Mouse (Mus musculus): ENCODE measurements around the gene Cdca7l. TPM values are rescaled to one million over a fixed set of nuclear protein-coding genes. Genes with fewer than 3 reads are reported as not detected.

The Cdca7l gene
- total and polyA plus RNA-seq, 3 experiments: 0.10 to 0.23 (median 0.16) TPM

DNA sequence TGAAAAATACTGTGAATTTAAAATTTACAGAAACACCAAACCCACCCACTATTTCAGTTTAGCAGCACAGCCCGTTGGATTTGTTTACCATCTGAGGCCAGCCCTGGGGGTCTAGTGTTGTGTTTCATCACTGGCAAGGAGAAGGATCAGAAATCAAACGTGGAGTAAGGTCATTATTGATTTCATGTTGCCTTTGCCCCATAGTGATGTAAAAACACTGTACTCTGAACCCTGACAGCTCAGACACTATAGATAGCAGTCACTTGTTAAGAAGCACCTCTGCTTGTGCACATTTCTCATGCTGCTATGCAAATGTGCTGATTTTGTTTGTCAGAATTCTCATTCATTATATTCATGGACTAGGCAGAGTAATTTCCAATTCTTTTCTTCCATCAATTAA is 22.7 kb upstream of the Cdca7l start:
- DNase-seq: no peak
- no peaks in the 10 kb centered on the region for H3K36me3 ChIP-seq (ENCODE audit: control insufficient read depth, insufficient read depth, low read length)
- WGBS: 57% methylated on average over 2 of the region's 2 CpGs
- TF ChIP-seq POLR2A (IDR thresholded peaks at IDR 0.05; ENCODE audit: insufficient read depth, low read depth, low read length) (no peak), CTCF (IDR thresholded peaks at IDR 0.05) (no peak), EP300 (IDR thresholded peaks at IDR 0.05; ENCODE audit: insufficient read depth, low read depth, low read length) (no peak)
- H3K27me3 ChIP-seq (ENCODE audit: control insufficient read depth, insufficient read depth, low read length): no peaks in the 10 kb centered on the region
- no peak overlapping the region for H3K9ac ChIP-seq (ENCODE audit: low read depth, low read length)
- no peak overlapping the region for H3K4me3 ChIP-seq
- intact Hi-C loops (cut with DNase I): no loop called here
- no peaks in the 10 kb centered on the region for H3K79me2 ChIP-seq (replicated peaks; ENCODE audit: control insufficient read depth, insufficient read depth, low read length)
- H3K27ac ChIP-seq: no peak overlapping the region
- no peaks in the 10 kb centered on the region for H3K4me1 ChIP-seq (ENCODE audit: control insufficient read depth, insufficient read depth, low read length)

GRCm38 (mm10) chr12:117783426-117783825 is 20.7 kb upstream of the Cdca7l start:
- TF ChIP-seq CTCF (IDR thresholded peaks at IDR 0.05) (no peak), EP300 (IDR thresholded peaks at IDR 0.05; ENCODE audit: insufficient read depth, low read depth, low read length) (no peak), POLR2A (IDR thresholded peaks at IDR 0.05; ENCODE audit: insufficient read depth, low read depth, low read length) (no peak)
- Histone ChIP-seq H3K36me3 (ENCODE audit: control insufficient read depth, insufficient read depth, low read length) (no peaks in the 10 kb centered on the region), H3K4me1 (ENCODE audit: control insufficient read depth, insufficient read depth, low read length) (no peaks in the 10 kb centered on the region), H3K79me2 (replicated peaks; ENCODE audit: control insufficient read depth, insufficient read depth, low read length) (no peaks in the 10 kb centered on the region), H3K27ac (no peak overlapping the region), H3K27me3 (ENCODE audit: control insufficient read depth, insufficient read depth, low read length) (no peaks in the 10 kb centered on the region), H3K9ac (ENCODE audit: low read depth, low read length) (no peak overlapping the region), H3K4me3 (no peak overlapping the region)
- no peak for DNase-seq
- intact Hi-C loops (cut with DNase I): no loop called here
- WGBS: 67% methylated on average over 1 of the region's 1 CpGs

GRCm38 (mm10) chr12:117786621-117787020 is 17.5 kb upstream of the Cdca7l start:
- TF ChIP-seq CTCF (IDR thresholded peaks at IDR 0.05): no peak
- no peak for TF ChIP-seq EP300 (IDR thresholded peaks at IDR 0.05; ENCODE audit: insufficient read depth, low read depth, low read length)
- no peak for TF ChIP-seq POLR2A (IDR thresholded peaks at IDR 0.05; ENCODE audit: insufficient read depth, low read depth, low read length)
- Histone ChIP-seq H3K36me3 (ENCODE audit: control insufficient read depth, insufficient read depth, low read length) (no peaks in the 10 kb centered on the region), H3K9ac (ENCODE audit: low read depth, low read length) (no peak overlapping the region), H3K27me3 (ENCODE audit: control insufficient read depth, insufficient read depth, low read length) (no peaks in the 10 kb centered on the region), H3K79me2 (replicated peaks; ENCODE audit: control insufficient read depth, insufficient read depth, low read length) (no peaks in the 10 kb centered on the region), H3K4me3 (no peak overlapping the region), H3K27ac (no peak overlapping the region), H3K4me1 (ENCODE audit: control insufficient read depth, insufficient read depth, low read length) (no peaks in the 10 kb centered on the region)
- no peak for DNase-seq
- WGBS: 50% methylated on average over 6 of the region's 6 CpGs
- intact Hi-C loops (cut with DNase I): no loop called here

DNA sequence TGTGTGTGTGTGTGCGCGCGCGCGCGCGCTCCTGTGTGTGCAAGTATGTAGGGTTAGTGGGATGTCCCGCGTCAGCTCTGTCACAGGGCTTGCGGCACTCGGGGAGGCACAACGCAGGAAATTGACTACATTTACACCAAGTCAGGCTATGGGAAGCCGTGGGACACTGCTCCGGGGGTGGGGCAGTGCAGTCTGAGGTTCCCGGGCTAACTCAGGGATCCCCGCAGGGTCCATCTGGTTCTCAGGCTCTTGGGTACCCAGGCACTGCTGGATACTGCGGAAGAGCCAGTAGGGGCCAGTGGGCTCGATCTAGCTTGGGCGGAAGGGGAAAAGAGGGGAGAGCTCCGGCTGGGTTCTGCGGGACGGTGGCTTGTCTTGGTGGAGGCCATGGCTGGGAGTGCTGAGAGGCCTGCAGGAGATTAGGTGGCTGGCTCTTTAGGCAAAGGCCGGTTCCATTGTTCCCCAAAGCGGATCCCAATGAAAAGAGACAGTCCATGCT is 15.5 kb upstream of the Cdca7l start:
- TF ChIP-seq EP300 (IDR thresholded peaks at IDR 0.05; ENCODE audit: insufficient read depth, low read depth, low read length) (no peak), POLR2A (IDR thresholded peaks at IDR 0.05; ENCODE audit: insufficient read depth, low read depth, low read length) (no peak), CTCF (IDR thresholded peaks at IDR 0.05) (no peak)
- Histone ChIP-seq H3K4me1 (ENCODE audit: control insufficient read depth, insufficient read depth, low read length) (no peaks in the 10 kb centered on the region), H3K36me3 (ENCODE audit: control insufficient read depth, insufficient read depth, low read length) (no peaks in the 10 kb centered on the region), H3K79me2 (replicated peaks; ENCODE audit: control insufficient read depth, insufficient read depth, low read length) (no peaks in the 10 kb centered on the region), H3K27ac (no peak overlapping the region), H3K9ac (ENCODE audit: low read depth, low read length) (no peak overlapping the region), H3K27me3 (ENCODE audit: control insufficient read depth, insufficient read depth, low read length) (no peaks in the 10 kb centered on the region), H3K4me3 (no peak overlapping the region)
- intact Hi-C loops (cut with DNase I): no loop called here
- 11% methylated on average over 24 of the region's 24 CpGs for WGBS
- DNase-seq: no peak

- H3K4me3 ChIP-seq: no peak overlapping the region
- TF ChIP-seq EP300 (IDR thresholded peaks at IDR 0.05; ENCODE audit: insufficient read depth, low read depth, low read length): no peak
- no peak for TF ChIP-seq CTCF (IDR thresholded peaks at IDR 0.05)
- TF ChIP-seq POLR2A (IDR thresholded peaks at IDR 0.05; ENCODE audit: insufficient read depth, low read depth, low read length): no peak
- no peak overlapping the region for H3K9ac ChIP-seq (ENCODE audit: low read depth, low read length)
Observed at GRCm38 (mm10) chr12:117789017-117789416, 15.1 kb upstream of the Cdca7l start.

GRCm38 (mm10) chr12:117795303-117795702 is 8.8 kb upstream of the Cdca7l start:
- no peak overlapping the region for H3K9ac ChIP-seq (ENCODE audit: low read depth, low read length)

More at GRCm38 (mm10) chr12:117789017-117789416, 15.1 kb upstream of the Cdca7l start:
- H3K27ac ChIP-seq: no peak overlapping the region
- no peak for DNase-seq
- intact Hi-C loops (cut with DNase I): no loop called here
- WGBS: 64% methylated on average over 7 of the region's 7 CpGs
- no peaks in the 10 kb centered on the region for H3K79me2 ChIP-seq (replicated peaks; ENCODE audit: control insufficient read depth, insufficient read depth, low read length)
- H3K4me1 ChIP-seq (ENCODE audit: control insufficient read depth, insufficient read depth, low read length): no peaks in the 10 kb centered on the region
- no peaks in the 10 kb centered on the region for H3K36me3 ChIP-seq (ENCODE audit: control insufficient read depth, insufficient read depth, low read length)
- H3K27me3 ChIP-seq (ENCODE audit: control insufficient read depth, insufficient read depth, low read length): no peaks in the 10 kb centered on the region

More at GRCm38 (mm10) chr12:117795303-117795702, 8.8 kb upstream of the Cdca7l start:
- no peak overlapping the region for H3K4me3 ChIP-seq
- no peak overlapping the region for H3K27ac ChIP-seq
- DNase-seq: no peak
- intact Hi-C loops (cut with DNase I): no loop called here
- H3K4me1 ChIP-seq (ENCODE audit: control insufficient read depth, insufficient read depth, low read length): no peaks in the 10 kb centered on the region
- TF ChIP-seq POLR2A (IDR thresholded peaks at IDR 0.05; ENCODE audit: insufficient read depth, low read depth, low read length): no peak
- TF ChIP-seq EP300 (IDR thresholded peaks at IDR 0.05; ENCODE audit: insufficient read depth, low read depth, low read length): no peak
- TF ChIP-seq CTCF (IDR thresholded peaks at IDR 0.05): no peak
- 85% methylated on average over 4 of the region's 4 CpGs for WGBS
- no peaks in the 10 kb centered on the region for H3K27me3 ChIP-seq (ENCODE audit: control insufficient read depth, insufficient read depth, low read length)
- H3K36me3 ChIP-seq (ENCODE audit: control insufficient read depth, insufficient read depth, low read length): no peaks in the 10 kb centered on the region
- no peaks in the 10 kb centered on the region for H3K79me2 ChIP-seq (replicated peaks; ENCODE audit: control insufficient read depth, insufficient read depth, low read length)

Data from heart, adult 2 months (tissue).